Mouse (Mus musculus) stomach, postnatal 0 days (tissue): ENCODE measurements around the gene Ankrd39.

Experiments used
- CTCF ChIP-seq: IDR thresholded peaks from 2 replicates; pipeline ENCODE4 v1.5.1; 2016; ENCODE audit warnings: antibody characterized with exemption, low read depth, mild to moderate bottlenecking, moderate library complexity
- EP300 ChIP-seq: optimal IDR thresholded peaks from 2 replicates; pipeline ENCODE3; 2016; ENCODE audit warnings: antibody characterized with exemption

DNA sequence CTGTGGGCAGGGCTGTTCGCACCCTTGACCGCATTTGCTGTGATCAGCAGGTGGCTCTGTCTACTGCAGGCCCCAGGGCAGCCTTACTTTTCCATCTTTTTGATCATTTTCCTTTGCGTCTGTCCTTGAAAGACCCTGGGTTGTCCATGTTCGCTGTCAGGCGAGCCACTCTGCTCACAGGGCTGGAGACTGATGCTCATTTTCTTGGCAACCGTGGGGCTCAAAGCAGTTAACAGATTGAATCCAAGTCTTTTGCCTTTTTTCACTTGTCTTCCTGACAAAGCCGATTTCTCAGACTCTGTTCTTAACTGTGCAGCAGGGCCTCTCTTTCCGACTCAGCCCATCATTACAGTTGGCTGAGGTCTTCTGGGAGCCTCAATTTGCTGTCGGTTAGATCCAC, 43.4 kb upstream of the Ankrd39 start:
- TF ChIP-seq CTCF (no peak), EP300 (no peak)
